Mouse (Mus musculus): Measurements from ENCODE around the gene Stam. TPM values are rescaled to one million over a fixed set of nuclear protein-coding genes. Genes with fewer than 3 reads are reported as not detected.

Stam gene
- polyA plus RNA-seq, 1 experiment: 71.3 TPM

- no peaks in the 10 kb centered on the region for H3K4me1 ChIP-seq (ENCODE audit: control insufficient read depth, insufficient read depth, low read length)
- no peaks in the 10 kb centered on the region for H3K27me3 ChIP-seq (ENCODE audit: control insufficient read depth, insufficient read depth, low read length, poor library complexity, severe bottlenecking)
- no peaks in the 10 kb centered on the region for H3K9me3 ChIP-seq (replicated peaks; ENCODE audit: control insufficient read depth, insufficient read depth, low read length, poor library complexity, severe bottlenecking)
- TF ChIP-seq POLR2A (IDR thresholded peaks at IDR 0.05; ENCODE audit: insufficient read depth, low read length) (no peak), CTCF (IDR thresholded peaks at IDR 0.05; ENCODE audit: low read depth, low read length) (no peak), EP300 (IDR thresholded peaks at IDR 0.05; ENCODE audit: insufficient read depth, low read depth, low read length) (no peak)
- no peak overlapping the region for H3K4me3 ChIP-seq (ENCODE audit: low read depth, low read length)
- no peak overlapping the region for H3K9ac ChIP-seq (ENCODE audit: low read depth, poor library complexity, severe bottlenecking)
- H3K27ac ChIP-seq (ENCODE audit: insufficient read depth, low read length): no peak overlapping the region
- no peaks in the 10 kb centered on the region for H3K36me3 ChIP-seq (ENCODE audit: control insufficient read depth, insufficient read depth, low read length, poor library complexity, severe bottlenecking)
Measured at GRCm38 (mm10) chr2:14165066-14165465, 91.2 kb downstream of the Stam start.

- H3K27ac ChIP-seq (ENCODE audit: insufficient read depth, low read length): no peak overlapping the region
- TF ChIP-seq POLR2A (IDR thresholded peaks at IDR 0.05; ENCODE audit: insufficient read depth, low read length) (no peak), CTCF (IDR thresholded peaks at IDR 0.05; ENCODE audit: low read depth, low read length) (no peak), EP300 (IDR thresholded peaks at IDR 0.05; ENCODE audit: insufficient read depth, low read depth, low read length) (no peak)
Measured at GRCm38 (mm10) chr2:14165618-14166344, 91.9 kb downstream of the Stam start.

GRCm38 (mm10) chr2:14167721-14168120, 93.8 kb downstream of the Stam start:
- Histone ChIP-seq H3K4me3 (ENCODE audit: low read depth, low read length) (no peak overlapping the region), H3K4me1 (ENCODE audit: control insufficient read depth, insufficient read depth, low read length) (no peaks in the 10 kb centered on the region), H3K9me3 (replicated peaks; ENCODE audit: control insufficient read depth, insufficient read depth, low read length, poor library complexity, severe bottlenecking) (no peaks in the 10 kb centered on the region), H3K27me3 (ENCODE audit: control insufficient read depth, insufficient read depth, low read length, poor library complexity, severe bottlenecking) (no peaks in the 10 kb centered on the region), H3K9ac (ENCODE audit: low read depth, poor library complexity, severe bottlenecking) (no peak overlapping the region), H3K36me3 (ENCODE audit: control insufficient read depth, insufficient read depth, low read length, poor library complexity, severe bottlenecking) (no peaks in the 10 kb centered on the region), H3K27ac (ENCODE audit: insufficient read depth, low read length) (no peak overlapping the region)
- TF ChIP-seq EP300 (IDR thresholded peaks at IDR 0.05; ENCODE audit: insufficient read depth, low read depth, low read length) (no peak), POLR2A (IDR thresholded peaks at IDR 0.05; ENCODE audit: insufficient read depth, low read length) (no peak), CTCF (IDR thresholded peaks at IDR 0.05; ENCODE audit: low read depth, low read length) (no peak)

More at GRCm38 (mm10) chr2:14165618-14166344, 91.9 kb downstream of the Stam start:
- Histone ChIP-seq H3K4me3 (ENCODE audit: low read depth, low read length) (no peak overlapping the region), H3K4me1 (ENCODE audit: control insufficient read depth, insufficient read depth, low read length) (no peaks in the 10 kb centered on the region), H3K9me3 (replicated peaks; ENCODE audit: control insufficient read depth, insufficient read depth, low read length, poor library complexity, severe bottlenecking) (no peaks in the 10 kb centered on the region), H3K9ac (ENCODE audit: low read depth, poor library complexity, severe bottlenecking) (no peak overlapping the region), H3K36me3 (ENCODE audit: control insufficient read depth, insufficient read depth, low read length, poor library complexity, severe bottlenecking) (no peaks in the 10 kb centered on the region), H3K27me3 (ENCODE audit: control insufficient read depth, insufficient read depth, low read length, poor library complexity, severe bottlenecking) (no peaks in the 10 kb centered on the region)

GRCm38 (mm10) chr2:14174334-14174733, 100.4 kb downstream of the Stam start, which contains the start of gene Tmem236:
Gene Tmem236 (plus strand): TSS chr2:14174523.
- H3K4me3 ChIP-seq (ENCODE audit: low read depth, low read length): no peak within 1 kb of the TSS
- H3K9me3 ChIP-seq (replicated peaks; ENCODE audit: control insufficient read depth, insufficient read depth, low read length, poor library complexity, severe bottlenecking): no peaks in the 10 kb centered on the region
- H3K4me1 ChIP-seq (ENCODE audit: control insufficient read depth, insufficient read depth, low read length): no peaks in the 10 kb centered on the region
- no peaks in the 10 kb centered on the region for H3K36me3 ChIP-seq (ENCODE audit: control insufficient read depth, insufficient read depth, low read length, poor library complexity, severe bottlenecking)
- H3K27ac ChIP-seq (ENCODE audit: insufficient read depth, low read length): no peak within 1 kb of the TSS
- TF ChIP-seq CTCF (IDR thresholded peaks at IDR 0.05; ENCODE audit: low read depth, low read length): no peak
- TF ChIP-seq EP300 (IDR thresholded peaks at IDR 0.05; ENCODE audit: insufficient read depth, low read depth, low read length): no peak
- no peak for TF ChIP-seq POLR2A (IDR thresholded peaks at IDR 0.05; ENCODE audit: insufficient read depth, low read length)
- no peak within 1 kb of the TSS for H3K9ac ChIP-seq (ENCODE audit: low read depth, poor library complexity, severe bottlenecking)
- no peaks in the 10 kb centered on the region for H3K27me3 ChIP-seq (ENCODE audit: control insufficient read depth, insufficient read depth, low read length, poor library complexity, severe bottlenecking)

- Histone ChIP-seq H3K4me1 (ENCODE audit: control insufficient read depth, insufficient read depth, low read length) (no peaks in the 10 kb centered on the region), H3K9me3 (replicated peaks; ENCODE audit: control insufficient read depth, insufficient read depth, low read length, poor library complexity, severe bottlenecking) (no peaks in the 10 kb centered on the region), H3K27me3 (ENCODE audit: control insufficient read depth, insufficient read depth, low read length, poor library complexity, severe bottlenecking) (no peaks in the 10 kb centered on the region), H3K9ac (ENCODE audit: low read depth, poor library complexity, severe bottlenecking) (no peak overlapping the region), H3K4me3 (ENCODE audit: low read depth, low read length) (no peak overlapping the region), H3K27ac (ENCODE audit: insufficient read depth, low read length) (no peak overlapping the region), H3K36me3 (ENCODE audit: control insufficient read depth, insufficient read depth, low read length, poor library complexity, severe bottlenecking) (no peaks in the 10 kb centered on the region)
- no peak for TF ChIP-seq CTCF (IDR thresholded peaks at IDR 0.05; ENCODE audit: low read depth, low read length)
- no peak for TF ChIP-seq POLR2A (IDR thresholded peaks at IDR 0.05; ENCODE audit: insufficient read depth, low read length)
- TF ChIP-seq EP300 (IDR thresholded peaks at IDR 0.05; ENCODE audit: insufficient read depth, low read depth, low read length): no peak
Measured at GRCm38 (mm10) chr2:14176460-14177193, 102.7 kb downstream of the Stam start.

- no peak for TF ChIP-seq POLR2A (IDR thresholded peaks at IDR 0.05; ENCODE audit: insufficient read depth, low read length)
- no peak for TF ChIP-seq EP300 (IDR thresholded peaks at IDR 0.05; ENCODE audit: insufficient read depth, low read depth, low read length)
- TF ChIP-seq CTCF (IDR thresholded peaks at IDR 0.05; ENCODE audit: low read depth, low read length): no peak
- no peaks in the 10 kb centered on the region for H3K36me3 ChIP-seq (ENCODE audit: control insufficient read depth, insufficient read depth, low read length, poor library complexity, severe bottlenecking)
- no peak overlapping the region for H3K27ac ChIP-seq (ENCODE audit: insufficient read depth, low read length)
- no peaks in the 10 kb centered on the region for H3K9me3 ChIP-seq (replicated peaks; ENCODE audit: control insufficient read depth, insufficient read depth, low read length, poor library complexity, severe bottlenecking)
- no peak overlapping the region for H3K4me3 ChIP-seq (ENCODE audit: low read depth, low read length)
- H3K4me1 ChIP-seq (ENCODE audit: control insufficient read depth, insufficient read depth, low read length): no peaks in the 10 kb centered on the region
- no peak overlapping the region for H3K9ac ChIP-seq (ENCODE audit: low read depth, poor library complexity, severe bottlenecking)
- H3K27me3 ChIP-seq (ENCODE audit: control insufficient read depth, insufficient read depth, low read length, poor library complexity, severe bottlenecking): no peaks in the 10 kb centered on the region
Measured at GRCm38 (mm10) chr2:14184375-14184774, 110.5 kb downstream of the Stam start.

Data from ES-Bruce4 (cell line).